Mouse (Mus musculus) adrenal gland, postnatal 25 days (tissue): Measurements from ENCODE around the gene Spic. TPM values are rescaled to one million over a fixed set of nuclear protein-coding genes. Genes with fewer than 3 reads are reported as not detected.

Source experiments
- DNase-seq: peaks from one replicate; pipeline ENCODE4 v3.0.0; 2021; ENCODE audit warnings: mixed read lengths
- total RNA-seq: library from RNA; stranded (reverse); gene quantifications from 2 replicates; pipeline ENCODE4 v1.2.3, GENCODE M21; 2021

Spic gene
- total RNA-seq, 1 experiment from 2014 or later, result 2.5 TPM

DNA sequence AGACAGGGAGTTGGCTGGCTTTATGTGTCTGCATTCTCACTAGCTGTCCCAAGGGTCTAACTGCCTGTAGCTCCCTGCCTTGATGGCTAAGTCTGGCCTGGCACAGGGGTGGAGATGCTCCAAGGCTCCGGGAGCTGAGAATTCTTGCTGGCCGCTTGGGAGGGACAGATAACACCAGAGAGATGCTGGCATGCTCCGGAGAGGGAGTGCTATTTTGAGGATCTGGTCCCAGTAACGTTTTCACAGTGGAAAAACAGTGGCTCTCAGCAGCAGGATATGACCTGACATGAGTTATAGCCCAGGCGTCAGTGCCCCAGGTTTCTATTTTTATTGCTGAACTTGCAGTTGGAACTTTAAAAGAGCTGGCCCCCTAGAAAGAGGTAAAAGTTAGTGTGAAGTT is 39.4 kb downstream of the Spic start:
- DNase-seq, result no peak

DNA sequence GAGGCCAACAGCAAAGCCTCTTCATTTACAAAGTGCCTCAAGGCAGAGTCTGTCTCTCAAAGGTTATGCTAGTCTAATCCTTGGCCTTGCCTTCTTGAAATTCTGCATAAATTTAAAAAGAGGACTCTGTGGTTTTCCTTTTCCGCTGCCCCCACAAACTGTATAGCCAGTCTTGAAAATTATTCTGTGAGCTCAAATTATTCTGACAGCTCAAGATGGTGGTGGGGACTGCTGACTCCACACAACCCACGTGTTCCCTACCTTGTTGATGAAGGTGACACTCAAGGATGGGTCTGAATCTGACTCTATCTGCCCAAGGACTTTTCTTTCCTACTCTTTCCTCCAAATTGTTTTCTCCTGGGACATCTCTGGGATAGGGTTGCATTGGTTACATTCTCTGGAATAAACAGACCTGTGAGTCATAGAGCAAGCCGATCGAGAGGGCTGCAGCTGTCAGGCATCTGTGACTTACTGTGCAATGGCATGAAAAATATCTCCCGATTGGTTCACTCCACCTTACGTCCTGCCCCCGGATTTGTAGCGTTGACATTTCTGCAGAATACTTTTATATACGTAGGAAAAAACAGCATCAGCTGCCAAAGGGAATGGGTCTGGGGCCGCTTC is 53.4 kb downstream of the Spic start:
- DNase-seq, result peak; percentile 6

DNA sequence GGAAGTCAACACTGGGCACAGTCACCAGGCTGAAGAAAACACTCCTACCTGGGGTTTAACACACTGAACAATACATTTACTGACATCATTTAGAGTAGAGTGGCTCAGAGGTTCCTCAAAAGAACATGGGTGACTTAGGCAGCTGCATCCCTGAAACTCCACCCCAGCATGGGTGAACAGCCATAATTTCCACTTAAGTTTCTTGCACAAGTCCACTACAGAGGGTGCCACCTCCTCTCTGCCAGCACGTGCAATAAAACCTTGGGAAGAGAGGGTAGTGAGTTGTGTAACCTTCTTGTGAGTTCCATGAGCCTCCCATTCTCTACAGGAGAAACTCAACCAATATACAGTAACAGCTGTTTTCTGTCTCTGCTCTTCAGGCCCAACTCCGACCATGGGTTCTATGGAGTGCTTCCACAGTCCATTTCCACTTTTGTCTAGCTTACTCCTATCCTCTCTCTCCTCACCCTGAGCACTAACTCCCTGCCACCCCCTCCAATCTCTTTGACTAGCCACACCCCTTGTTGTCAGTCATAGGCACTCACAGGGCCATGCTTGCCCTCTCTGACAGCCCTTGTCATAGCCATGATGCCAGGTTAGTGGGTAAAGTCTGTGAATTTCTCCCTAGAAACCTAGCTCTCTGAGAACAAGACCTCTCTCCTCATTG is 54.0 kb downstream of the Spic start:
- no peak for DNase-seq

DNA sequence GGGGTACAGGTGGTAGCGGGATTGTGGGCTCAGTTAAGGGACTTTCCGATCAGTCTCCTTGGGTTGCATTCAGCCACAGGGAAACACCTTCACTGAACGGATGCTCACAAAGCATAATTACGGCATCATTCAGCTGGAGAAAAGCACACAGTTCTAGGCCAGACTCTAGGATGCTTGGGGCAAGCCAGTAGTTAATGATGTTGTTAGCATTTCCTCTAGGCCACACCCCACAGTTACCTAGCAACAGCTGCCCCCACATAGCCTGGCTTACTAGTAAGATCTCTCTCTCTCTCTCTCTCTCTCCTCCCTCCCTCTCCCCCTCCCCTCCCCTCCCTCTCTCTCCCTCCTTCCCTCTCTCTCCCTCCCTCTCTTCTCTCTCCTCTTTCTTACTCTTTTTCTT is 57.8 kb downstream of the Spic start:
- no peak for DNase-seq

DNA sequence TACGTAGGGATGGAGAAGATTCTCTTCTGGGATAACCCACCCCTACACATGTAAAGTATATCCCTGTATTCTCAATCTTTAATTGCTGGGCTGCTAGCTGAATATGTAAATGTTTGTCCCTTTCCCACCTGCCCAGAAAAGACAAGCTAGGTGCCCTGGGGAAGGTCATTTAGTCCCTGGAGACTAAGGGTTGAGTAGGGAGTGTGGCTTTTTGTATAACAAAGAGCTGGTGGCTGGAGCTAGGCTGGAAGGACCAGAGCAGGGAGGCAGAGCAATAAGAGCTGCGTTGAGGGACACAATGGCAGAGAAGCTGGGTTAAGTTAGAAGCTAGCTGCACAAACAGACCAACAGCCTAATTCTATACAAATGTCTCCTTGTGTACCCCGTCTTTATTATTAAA is 58.6 kb downstream of the Spic start:
- DNase-seq, result no peak

Other genes with a start within 250 kb of the Spic start
- 0.94 and 2.8 TPM in 2 replicates for gene Sycp3, start 225.4 kb downstream of the Spic start, total RNA-seq
- gene Chpt1, start 180.9 kb downstream of the Spic start, total RNA-seq, result 269 and 271 TPM in 2 replicates
- 1.0 and 1.4 TPM in 2 replicates for gene Mybpc1, start 79.9 kb downstream of the Spic start, total RNA-seq
- 89.0 and 97.2 TPM in 2 replicates for gene Arl1, start 45.8 kb upstream of the Spic start, total RNA-seq
- 32.5 and 34.9 TPM in 2 replicates for gene Utp20, start 141.8 kb upstream of the Spic start, total RNA-seq
- gene Slc5a8, start 201.0 kb upstream of the Spic start, total RNA-seq, result 0.12 and 0.19 TPM in 2 replicates